Mouse (Mus musculus) hindbrain, embryonic 15.5 days (tissue): ENCODE data around the gene Elk1. TPM values are rescaled to one million over a fixed set of nuclear protein-coding genes. Genes with fewer than 3 reads are reported as not detected.

Experiments
- ATAC-seq: fragments of 200-750 bp; cut with Nextera tagmentation; 2 replicates; pipeline ENCODE4 v1.8.0; 2017; ENCODE audit warnings: low read depth, moderate number of reproducible peaks, moderate TSS enrichment; ENCODE audit not compliant: low FRiP score
- H3K27ac ChIP-seq: fragments of 300-500 bp; sonication (generic); replicated peaks from 2 replicates; pipeline ENCODE4 v1.5.1; 2015; ENCODE audit warnings: mild to moderate bottlenecking, inconsistent platforms
- H3K27me3 ChIP-seq: fragments of 300-500 bp; sonication (generic); 2 replicates; pipeline ENCODE4 v1.6.1; 2015; ENCODE audit warnings: control low read depth, inconsistent platforms
- H3K36me3 ChIP-seq: fragments of 300-500 bp; sonication (generic); 2 replicates; pipeline ENCODE4 v1.6.1; 2015; ENCODE audit warnings: control low read depth, inconsistent platforms
- H3K4me1 ChIP-seq: fragments of 300-500 bp; sonication (generic); replicated peaks from 2 replicates; pipeline ENCODE4 v1.6.1; 2015; ENCODE audit warnings: control low read depth, inconsistent platforms
- H3K4me2 ChIP-seq: fragments of 300-500 bp; sonication (generic); 2 replicates; pipeline ENCODE4 v1.6.1; 2015; ENCODE audit warnings: moderate library complexity, mild to moderate bottlenecking, inconsistent platforms
- H3K4me3 ChIP-seq: fragments of 300-500 bp; sonication (generic); 2 replicates; pipeline ENCODE4 v1.5.1; 2015; ENCODE audit warnings: mild to moderate bottlenecking, inconsistent platforms
- H3K9ac ChIP-seq: fragments of 300-500 bp; sonication (generic); 2 replicates; pipeline ENCODE4 v1.6.1; 2015; ENCODE audit warnings: inconsistent platforms
- H3K9me3 ChIP-seq: fragments of 300-500 bp; sonication (generic); 2 replicates; pipeline ENCODE4 v1.6.1; 2016; ENCODE audit warnings: control low read depth, inconsistent platforms
- WGBS: fragments of 180-500 bp; shearing (Covaris S2); methylation state at CpG from one replicate; pipeline ENCODE4 v1.1.7; 2015; 5-methylcytosine and 5-hydroxymethylcytosine counted together
- polyA plus RNA-seq: library from polyadenylated mRNA; unstranded; fragments of >200 nt; fragmentation: Nextera tagmentation; extraction: Ambion mirVana; gene quantifications from 2 replicates; pipeline ENCODE4 v1.2.1, GENCODE M21; 2015

The Elk1 gene
- polyA plus RNA-seq: 18.6 and 20.2 TPM in 2 replicates

DNA sequence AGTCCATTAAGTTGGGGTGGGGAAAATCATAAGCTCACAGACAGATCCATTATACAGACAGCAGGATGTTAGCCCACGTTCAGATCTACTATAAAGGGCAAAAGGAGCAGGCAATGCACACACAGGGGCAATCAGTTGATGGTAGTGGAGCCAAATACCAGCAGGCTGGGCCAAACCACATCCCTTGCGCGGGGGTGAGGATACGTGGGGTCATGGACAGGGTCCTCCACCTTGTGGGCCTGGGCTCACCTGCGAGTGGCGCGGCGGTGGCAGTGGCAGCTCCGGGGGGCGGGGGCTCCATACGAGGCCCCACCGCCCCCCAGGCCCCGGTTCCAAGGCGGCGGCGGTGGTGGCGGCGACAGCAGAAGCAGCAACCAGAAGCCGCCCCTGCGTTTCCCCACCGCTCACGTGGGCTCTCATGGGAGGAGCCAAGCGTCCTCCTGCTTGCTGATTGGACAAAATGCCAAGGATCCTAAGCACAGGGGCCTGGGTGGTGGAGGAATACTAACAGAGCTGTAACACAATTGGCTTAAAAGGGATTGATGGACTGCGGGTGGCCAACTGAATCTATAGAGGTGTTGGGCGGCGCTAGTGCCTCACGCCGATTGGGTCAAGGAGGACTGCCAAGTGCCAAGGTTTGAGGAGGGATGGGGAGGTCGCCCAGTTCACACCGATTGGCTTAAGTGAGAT, at the start of gene Elk1:
TSS of gene Elk1 (minus strand) at position 418 of the 690 bp plus-strand sequence.
- peak within 1 kb of the TSS; percentile 87 for H3K27ac ChIP-seq
- H3K4me2 ChIP-seq: peak within 1 kb of the TSS; percentile 57
- peak within 1 kb of the TSS; percentile 50 for H3K9ac ChIP-seq
- WGBS: 28% methylated on average over 20 of the region's 30 CpGs
- peak within 1 kb of the TSS; percentile 71 for H3K4me3 ChIP-seq
- no peaks in the 10 kb centered on the region for H3K9me3 ChIP-seq
- no peaks in the 10 kb centered on the region for H3K36me3 ChIP-seq
- H3K4me1 ChIP-seq: peaks cover 12% of the 10 kb centered on the region; the same call in 1 of the 2 replicates
- ATAC-seq: peak; percentile 98
- no peaks in the 10 kb centered on the region for H3K27me3 ChIP-seq

DNA sequence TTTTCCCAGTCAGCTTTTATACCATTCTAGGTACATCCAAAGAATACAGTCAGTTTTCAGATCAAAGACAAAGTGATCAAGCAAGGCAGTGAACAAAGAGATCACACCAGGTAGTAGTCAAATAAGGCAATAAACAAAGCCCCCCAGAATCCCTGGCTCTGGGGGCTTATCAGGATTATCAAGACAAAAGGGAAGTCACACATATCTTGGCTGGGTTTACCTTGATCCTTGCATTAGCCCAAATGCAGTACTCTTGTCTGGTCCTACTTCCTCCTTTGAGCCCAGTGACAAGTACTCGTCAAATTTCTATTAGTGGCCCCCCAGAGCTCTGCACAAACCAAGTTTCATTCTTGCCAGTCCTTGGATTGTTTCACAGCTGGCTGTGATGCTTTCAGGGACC, 30.5 kb upstream of the Elk1 start:
- 68% methylated on average over 1 of the region's 1 CpGs for WGBS
- H3K27ac ChIP-seq: no peak overlapping the region
- H3K4me3 ChIP-seq: no peak overlapping the region
- H3K4me1 ChIP-seq: no peaks in the 10 kb centered on the region
- H3K9ac ChIP-seq: no peak overlapping the region
- H3K4me2 ChIP-seq: no peak overlapping the region
- H3K27me3 ChIP-seq: no peaks in the 10 kb centered on the region
- no peaks in the 10 kb centered on the region for H3K9me3 ChIP-seq
- H3K36me3 ChIP-seq: no peaks in the 10 kb centered on the region
- ATAC-seq: no peak

DNA sequence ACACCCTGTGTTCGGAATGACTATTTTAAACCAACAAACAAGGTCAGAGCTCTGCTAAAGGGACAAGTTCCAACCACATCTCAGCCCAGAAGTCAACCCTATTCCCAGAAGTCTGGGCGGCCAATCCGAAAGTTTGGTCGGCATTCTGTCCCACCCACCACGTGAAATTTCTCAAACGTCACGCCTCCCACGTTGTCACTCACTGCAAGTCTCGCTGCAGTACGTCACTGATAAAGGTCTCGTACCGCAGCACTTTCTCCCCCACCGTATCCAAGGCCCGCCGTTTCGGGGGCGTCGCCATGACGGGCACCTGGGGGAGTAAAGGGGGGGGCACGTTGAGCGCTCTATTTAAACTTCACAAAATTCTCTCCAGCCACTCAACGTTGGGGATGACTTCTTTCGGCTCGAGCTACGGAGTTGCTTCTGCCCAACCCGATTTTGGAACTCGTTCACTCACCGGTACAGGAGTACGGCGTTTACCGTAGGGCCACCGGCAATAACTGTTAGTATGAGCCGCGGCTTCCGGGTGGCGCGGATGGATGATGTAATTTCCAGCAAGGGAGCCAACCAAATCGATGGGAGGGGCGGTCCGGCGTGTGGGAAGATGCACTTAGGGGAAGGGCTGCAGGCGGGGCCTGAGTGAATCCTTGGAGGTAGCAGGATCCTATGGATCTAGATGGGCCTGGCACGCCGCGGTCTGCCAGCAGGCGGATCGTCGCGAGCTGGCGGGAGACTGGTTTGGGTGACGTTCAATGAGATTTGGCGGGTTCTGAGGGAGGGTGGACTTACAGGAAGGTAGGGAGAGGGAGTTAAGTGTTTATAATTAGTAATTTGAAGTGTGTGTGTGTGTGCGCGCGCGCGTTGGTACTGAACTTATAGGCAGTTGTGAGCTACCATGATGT, 11.3 kb upstream of the Elk1 start, which contains the start of gene Uxt:
TSS of gene Uxt (minus strand) at position 541 of the 902 bp plus-strand sequence.
- Histone ChIP-seq H3K4me2 (peak within 1 kb of the TSS; percentile 52), H3K27me3 (no peaks in the 10 kb centered on the region), H3K36me3 (0 out of 2 replicates have a peak, but pooled peaks cover 4% of the 10 kb centered on the region), H3K9me3 (no peaks in the 10 kb centered on the region), H3K27ac (peak within 1 kb of the TSS; percentile 82), H3K4me1 (peaks cover 6% of the 10 kb centered on the region), H3K4me3 (peak within 1 kb of the TSS; percentile 53), H3K9ac (peak within 1 kb of the TSS; percentile 47)
- 21% methylated on average over 57 of the region's 57 CpGs for WGBS
- peak; percentile 97 for ATAC-seq

DNA sequence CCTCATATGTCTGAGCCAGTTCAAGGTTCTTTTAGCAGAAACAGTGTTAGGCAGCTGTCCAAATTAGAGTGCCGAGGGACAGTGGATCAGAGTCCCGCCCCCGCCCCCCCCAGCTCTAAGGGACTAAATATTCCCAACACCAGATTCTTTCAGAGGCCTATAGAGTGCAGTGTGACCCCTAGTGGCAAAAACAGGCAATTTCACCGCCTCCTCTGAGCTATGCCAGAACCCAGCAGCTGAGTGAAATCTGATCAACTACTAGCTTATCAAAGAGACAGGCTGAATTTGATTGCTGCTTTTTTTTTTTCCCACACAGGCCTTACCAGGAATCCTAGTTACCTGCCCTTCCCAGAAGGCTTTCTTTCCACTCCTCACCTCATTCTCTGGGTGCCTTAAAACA, 4.4 kb downstream of the Elk1 start:
- no peak for ATAC-seq
- Histone ChIP-seq H3K27me3 (no peaks in the 10 kb centered on the region), H3K27ac (no peak overlapping the region), H3K4me3 (no peak overlapping the region), H3K36me3 (no peaks in the 10 kb centered on the region), H3K9me3 (no peaks in the 10 kb centered on the region), H3K9ac (no peak overlapping the region), H3K4me2 (no peak overlapping the region), H3K4me1 (peaks cover 11% of the 10 kb centered on the region; the same call in 1 of the 2 replicates)
- WGBS: 5% methylated on average over 4 of the region's 4 CpGs

DNA sequence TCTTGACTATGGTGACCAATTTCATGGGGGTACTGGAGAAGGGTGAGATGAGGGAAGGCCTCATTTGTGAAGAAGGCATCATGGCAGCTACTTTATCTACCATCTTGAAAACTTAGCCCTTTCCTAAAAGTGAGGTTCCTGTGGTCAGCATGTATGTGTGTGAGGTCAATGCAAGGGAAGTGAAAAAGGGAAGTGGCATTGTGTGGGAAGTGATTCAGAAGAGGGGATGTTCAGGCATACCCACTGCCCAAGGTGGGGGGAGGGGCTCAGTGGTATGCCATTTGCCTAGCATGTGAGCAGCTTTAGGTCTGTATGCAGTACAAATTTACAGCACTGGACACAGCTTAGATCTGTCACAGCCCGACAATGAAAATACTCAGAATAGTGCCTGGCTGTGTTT, 18.4 kb downstream of the Elk1 start:
- Histone ChIP-seq H3K27me3 (no peaks in the 10 kb centered on the region), H3K4me1 (no peaks in the 10 kb centered on the region), H3K4me2 (no peak overlapping the region), H3K36me3 (no peaks in the 10 kb centered on the region), H3K9me3 (no peaks in the 10 kb centered on the region), H3K27ac (no peak overlapping the region), H3K4me3 (no peak overlapping the region), H3K9ac (no peak overlapping the region)
- WGBS: 96% methylated on average over 1 of the region's 1 CpGs
- ATAC-seq: no peak

DNA sequence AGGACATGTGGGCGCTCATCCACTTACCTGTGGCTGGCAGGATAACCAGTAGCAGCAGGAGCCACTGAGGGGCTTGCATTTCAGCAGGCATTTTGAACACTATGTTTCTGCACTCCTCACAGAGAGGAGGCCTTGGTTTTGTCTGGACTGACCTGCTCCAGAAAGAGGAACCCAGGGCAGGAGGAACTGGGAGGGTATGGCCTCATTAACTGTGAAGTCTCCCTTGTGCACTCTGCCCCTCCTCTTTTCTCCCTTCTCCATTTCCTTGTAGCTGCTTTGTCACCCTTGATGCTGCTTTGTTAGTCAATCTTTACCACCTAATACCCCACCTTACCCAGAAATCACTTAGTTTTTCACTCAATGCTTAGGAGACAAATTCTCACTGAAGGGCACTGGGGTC, 19.0 kb downstream of the Elk1 start, which contains the start of gene Cfp:
TSS of gene Cfp (minus strand) at position 192 of the 400 bp plus-strand sequence.
- ATAC-seq: no peak
- Histone ChIP-seq H3K4me1 (no peaks in the 10 kb centered on the region), H3K27me3 (no peaks in the 10 kb centered on the region), H3K9ac (no peak within 1 kb of the TSS), H3K4me2 (no peak within 1 kb of the TSS), H3K4me3 (no peak within 1 kb of the TSS), H3K27ac (no peak within 1 kb of the TSS), H3K9me3 (no peaks in the 10 kb centered on the region), H3K36me3 (no peaks in the 10 kb centered on the region)
- WGBS: 77% methylated on average over 1 of the region's 1 CpGs

DNA sequence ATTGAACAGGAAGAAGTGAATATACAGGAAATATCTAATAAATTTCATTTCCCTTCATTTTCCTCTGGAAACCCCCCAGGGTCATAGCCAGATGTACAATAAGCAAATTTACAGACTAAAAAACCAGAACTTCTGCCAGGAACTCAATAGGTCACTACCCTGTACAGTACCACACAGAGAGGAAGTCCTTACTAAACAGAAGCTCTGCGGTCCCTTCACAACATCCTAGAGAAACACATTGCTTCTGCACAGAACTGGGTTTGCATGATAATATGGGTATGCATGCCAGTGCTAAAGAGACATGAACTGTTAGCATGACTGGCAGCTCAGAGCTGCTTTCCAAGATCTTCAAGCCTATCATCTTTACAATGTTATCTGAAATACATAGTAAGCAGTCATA, 20.5 kb downstream of the Elk1 start:
- no peak for ATAC-seq
- Histone ChIP-seq H3K4me3 (no peak overlapping the region), H3K9me3 (no peaks in the 10 kb centered on the region), H3K9ac (no peak overlapping the region), H3K27ac (no peak overlapping the region), H3K4me2 (no peak overlapping the region), H3K4me1 (no peaks in the 10 kb centered on the region), H3K27me3 (no peaks in the 10 kb centered on the region), H3K36me3 (no peaks in the 10 kb centered on the region)
- WGBS: 87% methylated on average over 1 of the region's 1 CpGs

DNA sequence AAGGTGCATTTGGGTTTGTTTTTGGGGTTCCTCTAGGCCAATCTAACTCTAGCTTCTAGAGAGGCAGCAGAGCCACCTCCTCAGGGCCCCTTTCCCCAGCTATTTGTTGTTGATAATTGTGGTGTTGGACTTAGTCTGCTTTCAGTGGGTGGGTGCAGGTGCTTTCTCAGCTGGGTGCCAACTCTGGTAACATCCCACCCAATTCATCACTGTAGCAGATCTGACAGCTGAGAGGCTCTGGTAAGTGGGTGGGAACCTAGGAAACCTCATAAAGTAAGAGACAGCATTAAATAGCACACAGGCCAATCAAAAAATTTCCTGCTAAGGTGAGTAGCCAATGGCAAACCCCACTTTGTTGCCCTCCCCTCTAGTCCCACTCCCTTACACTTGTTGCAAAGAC, 25.4 kb downstream of the Elk1 start:
- no peak for ATAC-seq
- no peak overlapping the region for H3K4me2 ChIP-seq
- no peak overlapping the region for H3K9ac ChIP-seq
- H3K27ac ChIP-seq: no peak overlapping the region
- no peak overlapping the region for H3K4me3 ChIP-seq
- H3K4me1 ChIP-seq: no peaks in the 10 kb centered on the region
- H3K36me3 ChIP-seq: no peaks in the 10 kb centered on the region
- no peaks in the 10 kb centered on the region for H3K9me3 ChIP-seq
- H3K27me3 ChIP-seq: no peaks in the 10 kb centered on the region

DNA sequence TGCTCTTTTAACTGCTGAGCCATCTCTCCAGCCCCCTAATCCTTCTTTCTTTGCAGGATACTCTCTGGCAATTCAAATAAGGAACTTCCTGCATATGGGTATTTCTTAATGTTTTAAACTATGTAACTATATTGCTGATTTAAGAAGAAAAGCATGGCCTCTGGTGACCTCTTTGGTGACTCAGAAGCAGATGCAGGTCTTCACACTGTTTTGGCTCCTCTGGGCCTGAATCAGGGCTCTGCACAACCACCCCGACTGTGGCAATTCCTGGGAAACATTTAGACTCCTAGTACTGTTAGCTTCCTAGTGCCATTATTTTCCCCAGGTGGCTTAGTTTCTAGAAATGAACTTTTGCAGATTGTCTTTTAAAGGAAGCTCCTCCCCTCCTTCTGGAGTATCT, 26.9 kb downstream of the Elk1 start:
- WGBS: 79% methylated on average over 1 of the region's 1 CpGs
- no peaks in the 10 kb centered on the region for H3K36me3 ChIP-seq
- no peak for ATAC-seq
- H3K9ac ChIP-seq: no peak overlapping the region
- no peak overlapping the region for H3K4me3 ChIP-seq
- no peak overlapping the region for H3K4me2 ChIP-seq
- H3K4me1 ChIP-seq: peaks cover 6% of the 10 kb centered on the region
- H3K27ac ChIP-seq: no peak overlapping the region
- H3K27me3 ChIP-seq: no peaks in the 10 kb centered on the region
- H3K9me3 ChIP-seq: no peaks in the 10 kb centered on the region

DNA sequence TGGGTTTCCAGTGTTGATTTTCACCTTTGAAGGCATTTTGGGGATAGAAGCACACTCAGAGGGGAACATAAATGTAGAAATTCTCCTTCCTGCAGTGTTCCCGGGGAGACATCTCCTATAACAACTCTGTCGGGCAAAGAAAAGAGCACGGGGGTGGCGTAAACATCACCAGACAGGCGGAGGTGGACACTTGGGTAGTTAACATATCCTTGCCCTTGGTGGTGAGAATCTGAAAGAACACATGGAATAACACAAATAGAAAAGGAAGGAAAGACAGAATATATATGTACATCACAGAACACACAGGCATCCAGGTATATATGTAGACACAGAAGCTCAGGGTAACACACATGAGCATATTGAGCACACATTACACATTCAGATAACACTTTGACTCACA, 29.0 kb downstream of the Elk1 start:
- Histone ChIP-seq H3K4me3 (peak overlapping the region; percentile 66), H3K36me3 (no peaks in the 10 kb centered on the region), H3K4me1 (peaks cover 17% of the 10 kb centered on the region), H3K27ac (peak overlapping the region; percentile 69), H3K27me3 (no peaks in the 10 kb centered on the region), H3K4me2 (peak overlapping the region; percentile 55), H3K9me3 (no peaks in the 10 kb centered on the region), H3K9ac (0 out of 2 replicates have a peak overlapping the region, but pooled peaks have one; percentile 4)
- WGBS: 35% methylated on average over 5 of the region's 5 CpGs
- ATAC-seq: peak; percentile 16; the same call in 1 of the 2 replicates

DNA sequence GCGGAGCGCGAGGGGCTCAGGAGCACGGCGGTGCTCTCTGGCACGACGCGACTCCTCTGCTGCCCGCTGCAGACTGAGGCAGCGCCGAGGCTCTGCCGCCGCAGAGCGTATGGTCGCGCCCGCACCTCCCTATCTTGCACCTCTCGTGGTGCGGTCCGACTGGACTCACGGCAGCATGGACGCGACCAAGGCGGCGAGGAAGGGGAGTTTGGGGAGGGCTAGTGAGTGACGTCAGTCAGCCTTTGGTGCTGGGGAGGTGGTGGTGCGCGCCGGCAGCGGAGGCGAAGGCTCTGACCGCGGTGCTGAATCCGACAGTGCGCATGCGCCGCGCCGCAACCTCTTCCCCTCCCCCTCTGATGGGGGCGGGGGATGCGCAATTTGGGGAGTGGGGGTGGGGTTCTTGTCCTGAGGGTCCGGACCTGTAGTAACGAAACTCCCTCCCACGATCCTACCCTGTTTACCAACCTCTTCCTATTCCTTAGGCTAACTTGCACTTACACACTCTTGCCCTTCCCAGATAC, 29.5 kb downstream of the Elk1 start, which contains the start of gene Syn1:
TSS of gene Syn1 (minus strand) at position 161 of the 521 bp plus-strand sequence.
- H3K9me3 ChIP-seq: no peaks in the 10 kb centered on the region
- no peaks in the 10 kb centered on the region for H3K36me3 ChIP-seq
- ATAC-seq: peak; percentile 97
- peak within 1 kb of the TSS; percentile 55 for H3K4me2 ChIP-seq
- 29% methylated on average over 38 of the region's 44 CpGs for WGBS
- H3K27ac ChIP-seq: peak within 1 kb of the TSS; percentile 84
- H3K4me3 ChIP-seq: peak within 1 kb of the TSS; percentile 66
- peaks cover 17% of the 10 kb centered on the region for H3K4me1 ChIP-seq
- peak within 1 kb of the TSS; percentile 65 for H3K9ac ChIP-seq
- no peaks in the 10 kb centered on the region for H3K27me3 ChIP-seq
